Mouse (Mus musculus) spleen, adult 2 months (tissue): ENCODE measurements around the gene Dmkn.
A peak's percentile ranks its signal among the peaks of the same experiment; 100 is the strongest.

ENCODE experiments used
- CTCF ChIP-seq: fragments of 200-500 bp; IDR thresholded peaks from 2 replicates; pipeline ENCODE4 v1.5.1; 2011; ENCODE audit warnings: mild to moderate bottlenecking, inconsistent platforms; ENCODE audit not compliant: insufficient read depth, insufficient read length, insufficient replicate concordance; ENCODE audit errors: extremely low read depth
- POLR2A ChIP-seq: fragments of 200-500 bp; IDR thresholded peaks from 2 replicates; pipeline ENCODE4 v1.6.1; 2011; ENCODE audit warnings: low read depth, low read length, inconsistent platforms

DNA sequence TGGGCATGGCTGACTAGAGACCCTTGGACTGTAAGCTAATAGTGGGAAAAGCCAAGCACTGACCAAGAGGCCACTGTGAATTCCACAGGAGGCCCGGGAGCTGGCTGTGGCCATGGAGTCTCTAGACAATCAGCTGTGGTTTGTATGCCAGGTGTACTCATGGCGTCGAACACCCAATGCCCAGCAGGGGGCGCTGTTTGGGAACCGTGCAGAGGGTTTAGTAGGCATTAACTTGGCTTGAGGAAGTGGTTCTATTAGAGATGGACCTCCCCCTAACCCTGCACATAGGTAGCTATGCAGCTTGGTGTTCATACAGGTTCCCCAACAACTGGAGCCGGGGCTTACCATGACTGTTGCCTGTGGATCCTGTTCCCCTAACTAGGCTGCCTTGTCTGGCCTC, 42.4 kb downstream of the Dmkn start:
- TF ChIP-seq POLR2A (no peak), CTCF (peak; percentile 71; the same call in 1 of the 2 replicates)
